Mouse (Mus musculus) adrenal gland, adult 8-10 months (tissue): ENCODE results near the gene Clec14a. TPM values are rescaled to one million over a fixed set of nuclear protein-coding genes. Genes with fewer than 3 reads are reported as not detected.
A peak's percentile ranks its signal among the peaks of the same experiment; 100 is the strongest.

Experiments
- DNase-seq: peaks from one replicate; pipeline ENCODE4 v3.0.0; 2022
- total RNA-seq, 4 experiments: library from RNA; stranded (reverse); gene quantifications; 2 replicates each; pipeline ENCODE4 v1.2.4; 2022

The Clec14a gene
- 10 to 100 TPM in 3 of 4 experiments, 1 to 10 TPM in 1; 9.4 to 15.3 (median 13.5) TPM for total RNA-seq

DNA sequence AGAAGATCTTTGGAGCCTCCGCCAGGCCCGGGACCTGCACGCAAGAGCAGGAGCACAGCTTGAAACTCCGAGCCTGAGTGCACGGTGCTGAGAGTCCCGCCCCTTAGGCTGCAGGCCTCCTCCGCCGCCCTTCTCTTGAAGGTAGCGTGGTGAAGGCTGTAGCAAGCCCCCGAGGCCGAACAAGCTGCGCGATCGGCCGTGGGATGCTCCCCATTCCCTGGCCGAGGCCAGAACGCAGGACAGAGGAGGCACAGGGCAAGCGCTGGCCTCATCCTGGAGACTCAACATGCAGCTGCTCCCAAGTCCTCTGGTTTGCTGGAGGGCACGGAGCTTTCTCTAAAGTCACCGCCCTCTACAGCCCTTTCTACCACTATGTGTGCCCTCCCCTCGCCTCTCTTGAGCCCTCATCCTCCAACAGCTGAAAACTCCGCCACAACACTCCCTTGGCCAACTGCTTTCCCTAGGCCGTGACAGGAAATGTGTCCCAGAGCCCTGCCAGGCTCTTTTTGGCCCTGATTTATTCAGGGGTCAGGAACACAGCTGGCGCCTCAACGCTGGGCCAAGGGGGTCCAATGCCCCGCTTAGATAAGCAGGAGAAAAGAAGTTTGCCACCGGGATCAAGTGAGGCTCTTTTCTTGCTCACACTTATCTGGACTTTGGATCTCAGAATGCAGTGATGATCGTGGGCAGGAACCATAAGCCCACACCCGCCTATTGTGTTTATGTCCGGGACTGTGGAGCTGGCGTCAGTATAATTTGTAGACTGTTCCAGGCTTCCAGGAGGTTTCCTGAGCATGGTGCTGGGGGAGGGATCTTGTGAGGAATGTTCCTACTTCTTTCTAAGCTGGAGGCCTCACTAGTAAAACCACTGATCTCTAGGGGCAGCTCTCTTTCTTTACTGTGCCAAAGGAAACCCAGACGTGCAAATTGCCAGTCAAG lies at the start of gene Clec14a:
Gene Clec14a, minus strand, starts transcription at position 728 of the 939 bp plus-strand sequence.
- peak; percentile 35 for DNase-seq

DNA sequence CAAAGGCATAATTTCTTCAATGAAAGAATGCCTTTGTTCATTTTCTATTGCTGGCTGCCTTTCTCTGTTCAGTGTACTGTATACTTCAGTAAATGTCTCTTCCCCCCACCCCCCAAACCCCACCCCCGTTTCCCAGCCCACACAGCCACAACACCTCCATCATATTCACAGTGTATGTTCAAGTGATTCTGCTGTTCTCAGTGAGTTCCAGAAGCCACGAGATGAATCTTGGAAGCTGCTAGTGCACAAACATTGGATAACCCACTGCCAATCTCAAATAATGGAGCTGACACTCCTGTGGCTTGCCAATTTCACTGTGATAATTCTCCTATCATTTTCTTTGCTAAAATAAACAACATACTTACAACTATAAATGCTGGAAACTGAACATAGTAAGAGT lies 38.7 kb upstream of the Clec14a start:
- DNase-seq = no peak

DNA sequence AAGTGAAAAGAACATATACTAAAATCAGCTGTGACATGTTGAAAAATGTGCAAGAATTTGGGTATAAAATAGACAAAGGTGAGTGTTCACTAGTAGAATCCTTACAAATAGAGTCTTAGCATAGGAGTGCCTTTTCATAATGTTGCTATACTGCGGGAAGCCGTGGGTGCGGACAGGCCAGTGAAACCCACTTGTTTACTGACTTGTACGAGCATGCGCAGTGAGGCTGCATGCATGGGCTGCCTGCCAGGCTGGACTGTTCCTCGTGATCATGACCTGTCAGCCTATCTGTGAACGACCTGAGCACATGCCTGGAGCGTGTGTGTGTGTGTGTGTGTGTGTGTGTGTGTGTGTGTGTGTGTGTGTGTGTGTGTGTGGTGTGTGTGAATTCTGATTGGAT lies 37.3 kb upstream of the Clec14a start:
- DNase-seq = peak; percentile 14

DNA sequence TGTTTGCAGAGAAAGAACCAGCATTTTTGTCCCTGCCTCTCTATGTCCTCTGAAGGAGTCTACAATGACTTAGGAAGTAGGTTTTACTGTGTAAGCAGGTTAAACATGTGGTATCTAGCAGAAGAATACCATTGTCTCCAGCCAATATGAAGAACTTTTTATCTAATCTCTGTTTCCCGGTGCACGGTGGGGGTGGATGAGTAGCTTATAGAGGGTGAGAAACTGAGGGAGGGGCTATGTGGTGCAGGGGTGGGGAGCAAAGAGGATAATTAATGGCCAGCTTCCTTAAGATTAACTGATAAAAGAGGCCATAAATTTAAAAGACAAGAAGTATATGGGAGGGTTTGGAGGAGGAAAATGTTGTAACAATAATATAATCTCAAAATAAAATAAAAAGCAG lies 36.5 kb upstream of the Clec14a start:
- no peak for DNase-seq

DNA sequence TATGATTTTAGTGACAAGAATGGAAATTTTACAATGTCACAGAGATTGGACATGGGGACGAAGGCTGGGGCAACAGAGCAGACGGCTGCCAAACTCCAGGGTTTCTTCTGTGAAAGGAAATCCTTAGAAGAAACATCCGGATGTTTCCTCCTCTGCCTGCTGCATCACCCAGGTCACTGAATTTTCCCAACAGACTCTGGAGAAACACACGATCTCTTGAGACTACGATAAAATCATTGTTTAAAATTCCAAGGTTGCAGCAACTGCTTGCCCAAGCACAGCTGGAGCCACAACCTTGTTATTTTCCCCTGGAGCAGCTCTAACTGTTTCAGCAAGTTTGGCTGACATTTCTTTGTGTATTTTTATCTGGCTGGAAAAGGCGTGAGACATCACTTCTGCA lies 27.9 kb upstream of the Clec14a start:
- DNase-seq = no peak

DNA sequence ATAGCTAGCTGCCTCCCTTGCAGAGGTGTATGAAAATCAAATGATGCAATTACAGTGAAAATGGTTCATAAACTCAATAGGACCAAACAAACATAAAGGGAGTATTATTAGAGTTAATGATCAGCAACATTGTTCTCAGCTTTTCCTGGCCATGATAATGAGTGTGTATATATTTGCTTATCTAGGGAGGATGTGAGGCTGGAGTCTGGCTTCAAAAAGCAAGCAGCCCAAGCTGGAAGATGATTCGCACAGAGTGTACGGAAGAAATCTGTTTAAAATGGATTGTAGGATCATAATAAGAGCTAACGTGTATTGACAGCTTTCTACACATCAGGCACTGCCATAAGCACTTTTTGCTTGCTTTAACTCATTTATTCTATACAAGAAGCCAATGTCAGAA lies 16.8 kb upstream of the Clec14a start:
- DNase-seq = no peak

DNA sequence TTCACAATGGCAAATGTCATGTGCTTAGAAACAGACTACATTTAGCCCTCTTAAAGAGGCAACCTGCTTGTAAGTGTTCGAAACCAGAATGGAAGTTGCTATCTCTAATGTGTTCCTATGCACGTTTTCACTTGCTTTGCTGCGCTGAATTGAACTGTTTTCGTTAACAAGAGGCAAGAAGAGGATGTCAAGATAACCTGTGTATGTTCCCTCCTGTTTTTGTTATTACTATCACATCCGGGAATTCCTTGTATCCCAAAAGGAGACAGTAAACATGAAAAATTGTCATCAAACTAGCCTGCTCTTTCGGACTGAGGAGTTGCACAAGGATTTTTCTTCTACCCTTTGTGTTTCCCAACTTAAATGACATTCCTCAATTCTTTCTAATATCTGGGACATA lies 1.4 kb upstream of the Clec14a start:
- no peak for DNase-seq

DNA sequence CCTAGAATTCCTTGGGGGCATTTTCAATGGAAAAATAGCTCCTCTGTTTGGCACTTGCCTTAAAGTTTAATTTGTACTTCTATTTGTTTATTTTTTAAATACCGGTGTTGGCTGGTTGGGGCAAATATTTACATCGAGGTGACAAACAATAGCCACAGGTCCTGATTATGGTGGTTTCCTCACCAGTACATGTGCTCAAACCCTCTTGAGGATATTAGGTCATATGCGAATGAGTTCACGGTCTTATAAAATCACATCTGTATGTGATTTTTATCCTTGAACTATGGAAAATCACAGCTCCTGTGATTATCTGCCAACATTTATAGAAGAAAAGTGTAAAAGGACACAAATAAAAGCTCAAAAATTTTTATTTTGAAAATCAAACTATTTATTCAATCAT lies 415 bp upstream of the Clec14a start:
- DNase-seq = no peak

DNA sequence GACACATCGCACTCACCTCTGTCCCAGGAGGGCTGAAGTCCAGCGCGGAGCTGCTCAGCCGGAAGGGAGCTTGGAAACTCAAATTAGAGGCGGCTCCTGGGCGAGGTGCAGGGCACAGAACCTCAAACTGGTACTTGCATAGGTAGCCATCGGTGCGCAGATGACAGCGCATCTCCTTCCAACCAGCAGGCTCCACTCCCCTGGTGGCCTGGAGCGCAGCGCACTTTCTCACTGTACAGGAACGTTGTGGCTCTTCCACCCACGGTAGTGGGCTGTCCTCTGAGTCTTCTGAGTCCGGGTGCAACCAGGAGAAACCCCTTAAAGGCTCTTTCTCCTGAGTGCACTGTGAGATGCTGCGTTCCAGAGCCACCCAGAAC lies 916 bp downstream of the Clec14a start:
- no peak for DNase-seq

DNA sequence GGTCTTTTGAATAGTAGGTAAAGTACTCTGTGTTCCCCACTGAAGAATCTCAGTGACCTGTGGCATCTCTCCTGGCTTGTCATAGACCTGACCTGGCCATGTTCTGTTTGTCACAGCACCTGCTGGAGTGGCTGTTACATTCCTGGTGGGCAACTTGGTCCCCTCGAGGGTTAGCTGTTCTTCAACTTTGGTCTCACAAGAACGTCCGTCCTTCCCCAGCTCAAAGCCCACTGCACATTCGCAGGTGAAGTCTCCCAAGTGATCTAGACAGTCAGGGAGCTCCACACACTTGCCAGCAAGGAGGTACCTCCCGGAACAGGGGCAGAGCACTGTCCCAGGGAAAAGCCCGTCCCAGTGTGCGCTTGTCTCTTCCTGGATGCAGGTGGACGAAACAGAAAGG lies 1.3 kb downstream of the Clec14a start:
- DNase-seq = no peak

DNA sequence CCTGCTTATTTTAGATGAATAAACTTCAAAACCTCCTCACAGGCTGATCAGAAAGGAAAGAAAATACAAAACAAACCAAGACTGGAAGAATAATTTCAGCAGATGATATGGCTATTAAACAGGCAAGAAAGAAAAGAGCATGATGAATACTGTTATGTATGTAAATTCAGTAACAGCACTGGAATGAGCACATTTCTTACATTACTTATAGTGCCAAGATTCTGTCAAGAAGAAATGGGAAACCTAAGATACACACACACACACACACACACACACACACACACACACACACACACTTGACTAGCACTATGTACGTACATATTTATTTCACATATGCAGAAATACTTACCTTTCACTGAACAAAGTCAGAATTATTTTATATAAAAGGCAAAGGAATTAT lies 17.2 kb downstream of the Clec14a start:
- DNase-seq = no peak

DNA sequence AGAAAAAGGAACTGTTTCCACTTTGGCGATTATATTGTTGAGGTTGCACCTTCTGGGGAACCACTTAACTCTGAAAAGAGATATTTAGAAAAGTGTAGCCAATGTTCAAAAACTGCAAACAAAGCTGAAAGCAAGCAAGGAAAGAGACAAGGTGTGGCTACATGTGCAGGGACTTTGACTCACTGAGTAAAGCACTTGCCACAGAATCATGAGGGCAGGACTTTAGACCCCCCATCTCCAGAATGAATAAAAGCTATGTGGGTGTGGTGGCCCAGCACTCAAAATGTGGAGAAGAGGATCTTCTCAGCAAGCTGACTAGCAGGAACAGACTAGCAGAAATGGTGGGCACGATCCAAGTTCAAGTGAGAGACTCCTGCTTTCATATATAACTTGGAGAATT lies 36.6 kb downstream of the Clec14a start:
- no peak for DNase-seq

DNA sequence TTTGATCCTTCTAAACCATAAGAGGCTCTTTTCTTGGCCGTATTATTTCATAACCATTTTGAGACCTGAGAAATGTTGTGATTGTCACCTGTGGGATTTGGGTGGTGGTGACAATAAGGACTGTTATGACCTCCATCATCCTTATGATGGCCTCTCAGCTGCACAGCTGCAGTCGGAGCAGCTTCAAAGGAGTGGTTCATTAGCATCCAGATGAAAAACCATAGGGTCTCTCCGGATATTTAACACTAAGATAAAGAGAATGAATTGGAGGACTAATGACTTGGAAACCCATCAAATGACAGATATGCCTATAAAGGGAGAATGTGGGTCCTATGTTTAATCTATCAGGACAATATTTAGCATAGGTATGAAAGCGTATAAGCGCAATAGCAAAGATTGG lies 43.4 kb downstream of the Clec14a start:
- no peak for DNase-seq

DNA sequence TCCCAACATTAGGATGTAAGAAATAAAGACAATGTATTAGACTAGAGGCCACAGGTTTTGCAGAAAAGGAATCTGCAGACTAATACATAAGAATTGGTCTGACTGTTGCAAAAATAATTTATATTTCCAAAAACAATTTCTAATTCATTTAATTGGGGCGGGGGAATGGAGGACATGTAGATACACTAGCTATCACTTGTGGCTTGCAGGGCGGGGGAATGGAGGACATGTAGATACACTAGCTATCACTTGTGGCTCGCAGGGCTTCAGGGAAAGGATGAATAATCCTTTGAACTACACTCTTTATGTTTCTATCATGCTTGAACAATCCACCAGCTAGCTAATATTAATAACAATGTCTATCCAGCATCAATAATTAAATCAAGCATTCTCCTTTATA lies 50.0 kb downstream of the Clec14a start:
- no peak for DNase-seq

DNA sequence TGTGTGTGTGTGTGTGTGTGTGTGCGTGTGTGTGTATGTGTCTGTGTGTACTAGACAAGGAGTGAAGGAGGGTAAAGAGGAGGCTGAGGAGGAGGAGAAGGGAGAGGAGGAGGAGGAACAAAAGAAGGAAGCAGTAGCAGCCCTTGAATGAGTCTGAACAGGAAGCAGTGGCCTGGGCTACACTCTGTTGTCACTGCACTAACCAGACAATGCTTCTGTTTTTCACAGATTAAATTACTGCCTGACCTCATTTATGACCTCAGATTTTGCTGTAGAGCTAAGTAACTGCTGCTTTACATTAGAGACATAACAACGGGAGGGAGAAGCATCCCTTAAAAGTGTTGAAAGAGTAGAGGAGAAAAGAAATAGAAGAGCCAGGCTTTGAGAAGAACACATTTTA lies 52.9 kb downstream of the Clec14a start:
- DNase-seq = no peak

Other genes starting within 250 kb of the Clec14a start
- under 1 TPM in 1 of 4 experiments, not detected in 3; 0.29 TPM for gene Sstr1, start 57.5 kb downstream of the Clec14a start, total RNA-seq